Mouse (Mus musculus) stomach, postnatal 0 days (tissue): ENCODE measurements around the gene Col5a1. TPM values are rescaled to one million over a fixed set of nuclear protein-coding genes. Genes with fewer than 3 reads are reported as not detected.

ENCODE experiments used
- ATAC-seq: fragments of 200-750 bp; cut with Nextera tagmentation; 2 replicates; pipeline ENCODE4 v1.8.0; 2017; ENCODE audit not compliant: low FRiP score, low TSS enrichment
- DNase-seq: peaks from one replicate; pipeline ENCODE4 v3.0.0-alpha.2; 2016; ENCODE audit warnings: low spot score
- H3K27ac ChIP-seq: fragments of 300-500 bp; sonication (generic); replicated peaks from 2 replicates; pipeline ENCODE4 v1.5.1; 2014; ENCODE audit warnings: mild to moderate bottlenecking, control low read depth
- H3K27me3 ChIP-seq: fragments of 300-500 bp; sonication (generic); 2 replicates; pipeline ENCODE4 v1.6.1; 2014; ENCODE audit warnings: low read length; ENCODE audit not compliant: control insufficient read depth, insufficient read depth
- H3K36me3 ChIP-seq: fragments of 300-500 bp; sonication (generic); 2 replicates; pipeline ENCODE4 v1.6.1; 2014; ENCODE audit warnings: low read length, mixed read lengths; ENCODE audit not compliant: control insufficient read depth, insufficient read depth
- H3K4me1 ChIP-seq: fragments of 300-500 bp; sonication (generic); replicated peaks from 2 replicates; pipeline ENCODE4 v1.6.1; 2014; ENCODE audit warnings: antibody characterized with exemption; ENCODE audit not compliant: control insufficient read depth, insufficient read depth
- H3K4me2 ChIP-seq: fragments of 300-500 bp; sonication (generic); replicated peaks from 2 replicates; pipeline ENCODE4 v1.6.1; 2014; ENCODE audit warnings: low read depth, mild to moderate bottlenecking, control low read depth, moderate library complexity
- H3K4me3 ChIP-seq: fragments of 300-500 bp; sonication (generic); 2 replicates; pipeline ENCODE4 v1.5.1; 2014; ENCODE audit warnings: low read depth, low read length, control low read depth
- H3K9ac ChIP-seq: fragments of 300-500 bp; sonication (generic); 2 replicates; pipeline ENCODE4 v1.6.1; 2014; ENCODE audit warnings: mild to moderate bottlenecking, low read length, control low read depth, mixed read lengths
- H3K9me3 ChIP-seq: fragments of 300-500 bp; sonication (generic); 2 replicates; pipeline ENCODE4 v1.6.1; 2016; ENCODE audit warnings: low read length; ENCODE audit not compliant: control insufficient read depth
- CTCF ChIP-seq: IDR thresholded peaks from 2 replicates; pipeline ENCODE4 v1.5.1; 2016; ENCODE audit warnings: antibody characterized with exemption, low read depth, mild to moderate bottlenecking, moderate library complexity
- EP300 ChIP-seq: optimal IDR thresholded peaks from 2 replicates; pipeline ENCODE3; 2016; ENCODE audit warnings: antibody characterized with exemption
- WGBS: fragments of 180-500 bp; shearing (Covaris S2); extraction: QIAGEN DNeasy Blood & Tissue Kit; methylation state at CpG from one replicate; pipeline ENCODE4 v1.1.7; 2014; 5-methylcytosine and 5-hydroxymethylcytosine counted together
- polyA plus RNA-seq: library from polyadenylated mRNA; unstranded; fragments of >200 nt; fragmentation: Nextera tagmentation; extraction: Ambion mirVana; gene quantifications from 2 replicates; pipeline ENCODE4 v1.2.1, GENCODE M21; 2015

Gene Col5a1
- polyA plus RNA-seq, 1 experiment from 2014 or later: 69.2 TPM

- DNase-seq: no peak
- no peak for TF ChIP-seq EP300
- no peak for TF ChIP-seq CTCF
- no peak overlapping the region for H3K4me3 ChIP-seq
- H3K27me3 ChIP-seq: no peaks in the 10 kb centered on the region
- H3K4me1 ChIP-seq: peaks cover 25% of the 10 kb centered on the region
- peaks cover 1% of the 10 kb centered on the region for H3K36me3 ChIP-seq
- H3K4me2 ChIP-seq: no peak overlapping the region
- H3K9me3 ChIP-seq: no peaks in the 10 kb centered on the region
- no peak overlapping the region for H3K9ac ChIP-seq
- WGBS: 77% methylated on average over 2 of the region's 2 CpGs
- H3K27ac ChIP-seq: peak overlapping the region; percentile 93
- no peak for ATAC-seq
Observed at GRCm38 (mm10) chr2:27935441-27935840, 49.2 kb downstream of the Col5a1 start.

DNA sequence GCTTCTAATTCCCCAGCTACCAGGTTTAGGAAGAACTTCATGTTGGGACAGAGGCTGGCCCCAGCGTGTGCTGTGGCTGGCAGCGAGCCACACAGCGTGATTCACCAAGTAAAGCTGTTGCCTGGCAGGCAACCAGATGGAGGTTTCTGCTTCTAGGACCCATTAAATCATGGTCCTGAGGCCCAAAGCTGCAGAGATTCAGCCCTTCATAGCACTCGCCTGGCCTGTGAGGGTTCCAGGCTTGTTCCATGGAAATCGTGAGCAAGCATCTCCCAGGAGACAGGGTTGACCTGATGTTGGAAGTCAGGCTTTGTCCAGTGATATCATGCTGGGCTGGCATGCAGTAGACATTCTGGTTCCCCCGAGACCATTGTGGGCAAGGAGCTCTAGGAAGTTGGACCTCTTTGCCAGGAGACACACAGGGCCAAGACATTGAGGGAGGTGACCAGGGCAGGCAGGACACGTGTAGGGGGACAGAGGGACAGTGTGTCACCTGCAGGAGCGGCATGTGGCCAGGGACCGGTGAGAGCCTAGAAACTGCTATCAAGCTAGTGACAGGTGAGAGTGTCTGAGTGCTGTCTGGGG, 50.5 kb downstream of the Col5a1 start:
- WGBS: 39% methylated on average over 9 of the region's 9 CpGs
- peak; percentile 74 for DNase-seq
- no peaks in the 10 kb centered on the region for H3K9me3 ChIP-seq
- peaks cover 22% of the 10 kb centered on the region for H3K4me1 ChIP-seq
- no peak overlapping the region for H3K9ac ChIP-seq
- no peak for TF ChIP-seq EP300
- H3K4me3 ChIP-seq: no peak overlapping the region
- no peak overlapping the region for H3K4me2 ChIP-seq
- no peaks in the 10 kb centered on the region for H3K27me3 ChIP-seq
- ATAC-seq: peak; percentile 9; the same call in 1 of the 2 replicates
- H3K27ac ChIP-seq: peak overlapping the region; percentile 74
- peaks cover 3% of the 10 kb centered on the region for H3K36me3 ChIP-seq

GRCm38 (mm10) chr2:27939433-27939832, 53.2 kb downstream of the Col5a1 start:
- Histone ChIP-seq H3K9me3 (no peaks in the 10 kb centered on the region), H3K9ac (no peak overlapping the region), H3K36me3 (peaks cover 3% of the 10 kb centered on the region; the same call in 1 of the 2 replicates), H3K4me2 (no peak overlapping the region), H3K27ac (no peak overlapping the region), H3K4me3 (no peak overlapping the region), H3K4me1 (peaks cover 18% of the 10 kb centered on the region), H3K27me3 (no peaks in the 10 kb centered on the region)
- DNase-seq (peak; percentile 39), ATAC-seq (0 out of 2 replicates have a peak, but pooled peaks have one; percentile 17)
- 59% methylated on average over 4 of the region's 4 CpGs for WGBS
- no peak for TF ChIP-seq EP300

- no peak overlapping the region for H3K27ac ChIP-seq
- DNase-seq (no peak), ATAC-seq (no peak)
- H3K36me3 ChIP-seq: peaks cover 3% of the 10 kb centered on the region; the same call in 1 of the 2 replicates
- peaks cover 13% of the 10 kb centered on the region for H3K4me1 ChIP-seq
- no peaks in the 10 kb centered on the region for H3K27me3 ChIP-seq
- TF ChIP-seq EP300: no peak
- TF ChIP-seq CTCF: no peak
- no peak overlapping the region for H3K9ac ChIP-seq
- WGBS: 82% methylated on average over 12 of the region's 12 CpGs
- no peak overlapping the region for H3K4me2 ChIP-seq
- H3K4me3 ChIP-seq: no peak overlapping the region
- no peaks in the 10 kb centered on the region for H3K9me3 ChIP-seq
Observed at GRCm38 (mm10) chr2:27940144-27940543, 53.9 kb downstream of the Col5a1 start.

DNA sequence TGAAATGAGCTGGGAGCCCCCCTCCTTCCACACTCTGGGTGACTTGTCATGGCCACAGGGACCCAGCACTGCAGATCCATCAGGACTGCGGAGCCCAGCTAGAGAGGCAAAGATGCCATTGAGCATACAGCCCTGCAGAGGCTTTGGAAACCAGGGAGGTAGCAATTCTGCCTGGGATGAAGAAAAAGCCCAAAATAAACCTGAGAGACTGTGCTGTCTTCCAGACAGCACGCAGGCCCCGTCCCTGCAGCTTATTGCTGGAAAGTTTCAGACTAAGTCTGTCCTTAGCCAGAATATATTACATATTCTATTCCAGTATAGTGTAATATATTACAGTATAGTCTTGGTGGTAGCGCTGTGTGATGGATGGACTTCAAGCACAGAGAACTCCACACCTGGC, 61.0 kb downstream of the Col5a1 start:
- no peak for ATAC-seq
- Histone ChIP-seq H3K9ac (no peak overlapping the region), H3K36me3 (no peaks in the 10 kb centered on the region; the same call in 1 of the 2 replicates), H3K27ac (peak overlapping the region; percentile 30; the same call in 1 of the 2 replicates), H3K4me1 (no peaks in the 10 kb centered on the region), H3K4me2 (no peak overlapping the region), H3K27me3 (no peaks in the 10 kb centered on the region), H3K9me3 (no peaks in the 10 kb centered on the region), H3K4me3 (no peak overlapping the region)
- WGBS: 75% methylated on average over 4 of the region's 4 CpGs
- TF ChIP-seq EP300 (no peak), CTCF (no peak)
- no peak for DNase-seq

DNA sequence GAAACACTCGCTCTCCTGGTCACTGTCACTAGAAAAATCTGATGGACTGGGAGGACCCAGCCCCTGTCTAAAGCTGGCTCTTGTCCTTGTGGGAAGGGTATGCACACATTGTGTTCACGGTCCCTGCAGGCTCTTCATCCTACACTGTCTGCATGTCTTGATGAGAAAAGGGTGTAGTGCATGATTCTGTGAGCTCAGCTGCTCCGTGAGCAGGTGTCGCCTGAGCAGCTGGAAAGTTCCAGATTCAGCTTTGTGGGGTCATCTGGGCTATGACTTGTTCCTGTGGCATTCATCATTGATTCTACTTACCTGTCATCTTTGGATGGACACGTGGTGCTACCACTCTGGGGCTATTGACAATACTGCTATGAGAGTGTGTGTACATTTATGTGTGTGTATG, 61.7 kb downstream of the Col5a1 start:
- H3K4me2 ChIP-seq: no peak overlapping the region
- H3K36me3 ChIP-seq: peaks cover 3% of the 10 kb centered on the region; the same call in 1 of the 2 replicates
- H3K4me1 ChIP-seq: no peaks in the 10 kb centered on the region
- TF ChIP-seq CTCF: no peak
- TF ChIP-seq EP300: no peak
- DNase-seq (no peak), ATAC-seq (no peak)
- WGBS: 75% methylated on average over 5 of the region's 5 CpGs
- no peaks in the 10 kb centered on the region for H3K27me3 ChIP-seq
- H3K27ac ChIP-seq: no peak overlapping the region
- H3K9me3 ChIP-seq: no peaks in the 10 kb centered on the region
- no peak overlapping the region for H3K9ac ChIP-seq
- no peak overlapping the region for H3K4me3 ChIP-seq
